Mouse (Mus musculus): ENCODE measurements around the gene Alas2.

The Alas2 gene

DNA sequence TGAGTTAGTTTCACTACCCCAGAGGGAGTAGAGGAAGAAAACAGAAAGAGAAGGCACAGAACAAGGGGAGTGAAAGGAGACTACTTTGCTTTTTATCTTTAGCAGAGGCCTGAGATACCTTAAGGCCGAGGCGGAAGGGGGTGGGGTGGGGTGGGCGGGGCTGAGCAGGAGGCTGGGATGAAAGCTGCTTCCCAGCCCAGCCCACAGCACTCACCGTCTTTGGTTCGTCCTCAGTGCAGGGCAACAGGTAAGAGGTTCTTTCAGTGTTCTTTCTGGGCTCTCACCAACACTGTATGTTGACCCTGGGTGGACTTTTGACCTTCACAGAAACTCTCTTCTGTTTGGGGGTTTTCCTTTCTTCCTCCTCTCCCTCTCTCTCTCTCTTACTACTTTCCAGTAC, at the start of gene Alas2:
Alas2 (plus strand) TSS at position 137 of the 400 bp plus-strand sequence.
- in situ Hi-C loops (cut with MseI, MboI) = no loop called here

DNA sequence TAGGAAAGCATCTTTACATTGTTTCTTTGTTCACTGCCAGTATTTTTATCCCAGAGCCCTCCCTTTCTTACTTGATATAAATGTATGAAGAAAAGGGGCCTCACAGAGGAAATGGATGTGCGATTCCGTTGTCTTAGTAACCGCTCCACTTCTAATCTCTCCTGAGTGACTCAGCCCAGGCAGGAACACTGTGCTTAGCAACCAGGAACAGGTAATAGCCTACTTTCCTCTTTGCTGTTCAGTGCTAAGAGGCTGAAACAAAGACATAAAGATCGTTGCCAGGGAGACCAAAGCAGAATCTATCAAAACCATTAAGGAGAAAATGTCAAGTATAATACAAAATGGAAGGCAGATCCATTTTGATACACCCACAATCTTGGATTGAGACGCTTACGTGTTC, 38.5 kb upstream of the Alas2 start:
- in situ Hi-C loops (cut with MseI, MboI) = no loop called here

DNA sequence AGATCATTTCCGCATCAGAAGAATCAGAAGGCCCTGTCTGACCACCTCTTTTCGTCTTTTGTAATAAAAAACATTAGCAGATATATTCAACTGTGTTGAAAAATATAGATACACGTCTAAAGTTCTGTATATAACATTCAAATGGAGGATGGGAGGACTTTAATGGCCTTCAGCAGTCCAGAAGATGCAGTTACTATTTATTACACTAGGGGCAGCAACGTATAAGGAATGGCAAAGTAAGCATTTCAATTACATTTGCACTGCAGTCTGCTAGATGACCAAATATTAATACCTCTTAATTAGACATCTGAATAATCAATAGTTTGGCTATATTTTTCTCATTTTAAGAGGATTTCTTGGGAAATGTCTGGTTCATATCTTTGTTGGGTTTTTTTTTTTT, 36.5 kb upstream of the Alas2 start:
- in situ Hi-C loops (cut with MseI, MboI) = loop anchor here in 1 of 2 experiments (10.0 kb wide), 1 partner anchor 154 kb away; no protein-coding TSS in a partner anchor

- in situ Hi-C loops (cut with MseI, MboI) = loop anchor here in 1 of 2 experiments (10.0 kb wide), 1 partner anchor 154 kb away; no protein-coding TSS in a partner anchor
Observed at GRCm38 (mm10) chrX:150511274-150511673, 35.9 kb upstream of the Alas2 start.

DNA sequence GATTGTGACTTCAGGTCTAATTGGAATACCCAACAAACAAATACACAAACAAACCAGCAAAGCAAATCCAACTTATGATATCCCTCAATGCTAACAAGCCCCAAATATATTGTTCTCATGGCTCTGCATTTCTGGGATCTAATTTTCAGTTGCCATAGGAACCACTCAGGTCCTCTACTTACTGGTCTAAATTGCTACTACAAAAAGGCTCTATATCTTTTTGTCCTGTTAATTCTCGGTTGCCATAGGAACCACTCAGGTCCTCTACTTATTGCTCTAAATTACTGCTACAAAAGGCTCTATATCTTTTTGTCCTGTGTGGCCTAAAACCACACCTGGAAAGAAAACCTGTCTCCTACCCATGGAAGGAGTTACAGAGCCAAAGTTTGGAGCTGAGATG, 33.0 kb upstream of the Alas2 start:
- in situ Hi-C loops (cut with MseI, MboI) = loop anchor here in 1 of 2 experiments (10.0 kb wide), 1 partner anchor 151 kb away; no protein-coding TSS in a partner anchor

DNA sequence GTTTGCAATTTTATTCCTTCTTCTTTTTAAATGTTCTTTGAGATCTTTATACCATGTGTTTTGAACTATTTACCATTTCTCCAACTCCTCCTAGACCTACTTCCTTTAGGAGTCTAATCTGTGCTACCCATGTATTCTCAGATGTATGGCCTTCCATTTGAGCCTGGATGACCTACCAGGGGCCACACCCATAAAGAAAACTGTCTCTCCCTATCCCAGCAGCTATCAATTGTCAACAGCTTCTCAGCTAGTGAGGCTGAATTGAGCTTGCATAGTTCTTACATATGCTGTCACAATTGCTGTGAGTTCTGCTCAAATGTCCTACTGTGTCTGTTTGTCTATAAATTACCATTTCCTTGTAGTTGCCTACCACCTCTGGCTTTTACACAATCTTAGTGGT, 31.2 kb upstream of the Alas2 start:
- in situ Hi-C loops (cut with MseI, MboI) = loop anchor here in 1 of 2 experiments (10.0 kb wide), 1 partner anchor 149 kb away; no protein-coding TSS in a partner anchor

DNA sequence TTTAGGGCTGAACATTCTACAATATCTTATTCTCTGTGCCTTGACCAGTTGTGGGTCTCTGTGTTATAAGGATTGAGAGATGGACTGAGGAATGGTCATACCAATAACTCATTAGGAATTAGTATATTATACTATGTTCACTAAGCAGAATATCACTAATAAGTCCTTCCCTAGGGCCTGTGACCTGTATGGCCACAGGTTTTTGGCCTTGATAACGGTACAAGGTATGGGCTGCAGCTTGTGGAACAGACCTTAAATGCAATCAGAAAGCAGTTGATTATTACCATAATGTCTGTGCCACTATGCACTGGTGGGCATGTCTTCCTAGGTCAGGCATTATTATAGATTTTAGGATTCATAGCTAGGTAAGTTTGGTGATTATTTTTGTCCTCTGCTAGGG, 30.7 kb upstream of the Alas2 start:
- in situ Hi-C loops (cut with MseI, MboI) = loop anchor here in 1 of 2 experiments (10.0 kb wide), 1 partner anchor 148 kb away; no protein-coding TSS in a partner anchor

DNA sequence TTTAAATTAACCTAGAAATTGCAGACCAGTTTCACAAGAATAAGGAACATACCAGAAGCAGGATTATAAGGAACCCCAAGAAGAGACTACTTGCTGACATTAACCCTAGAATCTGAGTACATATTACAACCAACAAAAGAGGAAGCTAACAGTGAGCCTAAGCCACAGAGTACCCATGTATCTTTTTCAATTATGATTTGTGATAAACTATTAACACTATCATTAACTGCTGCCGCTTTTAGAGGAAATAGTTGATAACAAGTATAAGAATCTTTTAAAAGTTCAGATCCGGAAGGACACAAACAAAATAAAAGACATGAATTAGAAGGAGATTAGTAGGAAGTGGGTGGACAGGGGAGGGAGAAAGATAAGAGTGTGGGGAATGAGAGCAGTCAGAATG, 7.1 kb upstream of the Alas2 start:
- in situ Hi-C loops (cut with MseI, MboI) = no loop called here

- in situ Hi-C loops (cut with MseI, MboI) = no loop called here
Observed at GRCm38 (mm10) chrX:150541684-150542083, 5.5 kb upstream of the Alas2 start.

DNA sequence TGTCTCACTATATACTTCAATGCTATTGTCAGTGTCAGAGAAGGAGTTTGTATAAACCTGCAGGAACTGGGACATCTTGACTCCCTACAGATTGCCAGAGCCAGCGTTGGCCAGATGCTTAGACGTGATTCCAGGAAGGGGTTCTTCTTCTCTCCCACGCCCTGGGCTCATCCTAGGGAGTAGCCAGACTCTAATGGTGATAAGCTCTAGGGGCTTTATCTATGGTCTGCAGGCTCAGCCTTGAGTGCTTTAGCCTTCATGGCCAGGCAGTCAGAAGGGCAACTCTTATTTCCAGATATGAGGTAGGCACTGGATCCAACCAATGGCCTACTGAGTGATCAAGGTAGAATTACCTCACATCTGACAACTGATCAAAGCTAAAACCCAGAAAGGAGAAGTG, 2.5 kb downstream of the Alas2 start:
- in situ Hi-C loops (cut with MseI, MboI) = no loop called here

- in situ Hi-C loops (cut with MseI, MboI) = no loop called here
Observed at GRCm38 (mm10) chrX:150551986-150552385, 4.8 kb downstream of the Alas2 start.

GRCm38 (mm10) chrX:150554032-150554431, 6.9 kb downstream of the Alas2 start:
- in situ Hi-C loops (cut with MseI, MboI) = no loop called here

- in situ Hi-C loops (cut with MseI, MboI) = no loop called here
Observed at GRCm38 (mm10) chrX:150564644-150565357, 17.6 kb downstream of the Alas2 start.

DNA sequence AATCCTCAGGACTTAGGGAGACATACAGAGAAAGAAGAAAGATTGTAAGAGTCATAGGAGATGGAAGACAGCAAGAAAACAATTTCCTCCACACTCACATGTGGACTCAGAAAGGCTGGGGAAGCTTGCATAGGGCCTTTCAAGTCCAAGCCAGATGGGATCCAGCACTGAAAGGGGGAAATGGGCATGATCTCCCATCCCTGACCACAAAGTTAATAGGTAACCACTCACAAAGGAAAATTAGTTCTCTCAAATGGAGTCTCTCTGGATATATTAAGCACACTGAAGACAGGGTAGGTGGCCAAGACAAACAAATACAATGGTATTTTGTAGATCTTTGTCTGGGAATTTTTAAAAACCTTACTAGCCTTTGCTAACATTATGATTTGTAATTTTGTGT, 34.7 kb downstream of the Alas2 start:
- in situ Hi-C loops (cut with MseI, MboI) = no loop called here

- in situ Hi-C loops (cut with MseI, MboI) = no loop called here
Observed at GRCm38 (mm10) chrX:150585116-150585515, 37.9 kb downstream of the Alas2 start.

DNA sequence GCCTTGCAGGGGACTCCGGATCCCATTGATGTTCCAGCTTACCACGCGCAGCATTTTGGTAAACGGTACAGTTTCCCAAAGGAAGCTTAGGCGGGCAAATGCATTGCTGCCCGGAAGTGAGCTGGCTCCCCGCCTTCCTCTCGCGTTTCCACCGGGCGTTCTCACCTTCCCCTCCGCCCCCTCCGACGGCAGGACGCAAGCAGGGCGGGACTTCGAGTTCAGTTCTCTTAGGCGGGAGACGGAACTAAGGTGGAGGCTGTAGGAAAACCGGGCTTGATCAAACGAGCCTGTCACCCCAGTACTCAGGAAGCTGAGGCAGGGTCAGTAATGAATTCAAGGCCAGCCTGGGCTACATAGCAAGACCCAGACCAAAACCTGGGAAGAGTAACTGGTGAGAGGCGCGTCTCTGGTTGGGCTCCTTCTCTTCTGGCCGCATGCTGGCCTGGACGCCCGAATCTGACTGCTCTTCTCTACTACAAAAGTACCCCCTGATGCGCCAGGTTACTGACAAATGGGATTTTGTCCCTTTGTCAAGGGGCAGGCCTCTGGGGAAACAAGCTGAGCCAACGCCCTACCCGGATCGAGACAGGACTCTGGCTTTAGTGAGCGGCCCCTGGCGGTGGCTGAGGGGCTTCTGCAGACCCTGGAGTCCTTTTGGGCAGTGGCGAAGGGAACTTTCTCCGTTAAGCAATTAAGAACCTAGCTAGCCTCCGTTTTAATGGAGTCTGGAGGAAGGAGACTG, 41.0 kb downstream of the Alas2 start, which contains the start of gene Pfkfb1:
Pfkfb1 (plus strand) TSS at position 207 of the 742 bp plus-strand sequence.
- in situ Hi-C loops (cut with MseI, MboI) = no loop called here

GRCm38 (mm10) chrX:150589696-150590095, 42.5 kb downstream of the Alas2 start, which contains the start of gene Apex2:
Gene Apex2 (minus strand): TSS chrX:150589868.
- in situ Hi-C loops (cut with MseI, MboI) = no loop called here

DNA sequence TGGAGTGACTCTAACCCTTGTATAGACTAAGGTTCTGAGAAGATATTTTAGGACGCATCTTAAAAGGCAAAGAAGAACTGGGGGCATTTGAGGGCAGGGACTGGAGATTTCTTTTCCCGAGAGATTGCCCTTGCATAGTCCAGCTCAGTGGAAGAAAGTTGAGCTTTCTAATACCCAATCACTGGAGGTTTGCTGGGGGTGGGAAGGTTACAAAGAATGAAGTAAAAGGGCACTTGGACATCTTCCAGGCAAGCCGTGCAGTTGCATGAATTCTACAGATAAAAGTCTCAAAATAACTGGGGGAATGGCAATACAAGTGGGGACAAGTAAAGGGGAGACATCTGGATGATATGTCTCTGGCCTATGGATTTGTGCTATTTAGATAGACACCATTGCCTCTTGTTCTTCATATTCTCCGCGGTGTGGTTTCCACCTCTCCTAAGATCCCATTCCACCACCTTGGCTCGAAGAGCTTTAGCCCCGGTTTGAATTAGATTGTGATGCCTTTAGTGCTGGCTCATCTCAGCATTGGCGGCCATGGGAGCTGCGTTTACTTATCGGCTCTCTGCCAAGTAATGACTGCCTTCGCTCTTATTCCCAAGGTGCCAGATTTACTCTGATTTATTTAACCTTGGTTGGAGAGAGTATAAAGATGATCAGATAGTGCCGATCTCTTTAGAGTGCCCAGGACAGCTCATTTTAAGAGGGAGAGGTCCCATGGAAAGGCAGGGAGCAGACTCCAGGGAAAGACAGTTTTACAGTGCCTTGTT, 46.3 kb downstream of the Alas2 start:
- in situ Hi-C loops (cut with MseI, MboI) = no loop called here

GRCm38 (mm10) chrX:150594176-150594575, 47.0 kb downstream of the Alas2 start:
- in situ Hi-C loops (cut with MseI, MboI) = no loop called here

DNA sequence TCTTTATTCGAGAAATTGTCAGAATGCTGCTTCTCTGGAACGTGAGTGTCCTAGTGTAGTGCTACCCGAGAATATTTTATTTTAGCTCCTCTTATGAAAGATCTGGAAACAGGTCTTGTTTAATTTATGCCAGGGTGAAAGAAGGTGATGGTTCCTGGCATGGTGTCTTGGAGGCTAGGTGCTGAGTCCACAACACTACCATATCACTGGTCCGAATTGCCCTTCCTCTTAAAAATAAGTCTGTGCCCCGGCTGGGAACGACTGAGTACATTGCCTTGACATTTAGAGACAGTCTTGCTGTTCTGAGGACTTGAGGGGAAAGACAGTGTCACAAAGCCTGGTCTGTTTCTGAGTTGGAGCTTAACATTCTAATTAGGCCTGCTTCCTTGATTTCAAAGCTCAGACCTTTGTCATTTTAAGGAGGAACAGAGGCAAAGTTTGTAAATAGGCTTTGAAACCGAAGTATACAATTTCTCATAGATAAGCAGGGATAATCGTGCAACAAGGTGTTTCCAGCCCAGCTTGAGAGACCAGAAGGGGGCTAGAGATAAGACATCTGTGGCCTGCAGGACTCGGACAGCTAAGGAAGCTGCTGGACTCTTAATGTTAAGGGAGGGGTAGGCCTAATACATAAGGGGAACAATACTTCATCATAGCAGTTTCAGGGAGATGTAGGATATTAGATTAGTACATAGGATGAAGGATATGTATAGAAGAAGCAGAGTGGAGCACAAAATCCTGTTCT, 48.0 kb downstream of the Alas2 start:
- in situ Hi-C loops (cut with MseI, MboI) = no loop called here

DNA sequence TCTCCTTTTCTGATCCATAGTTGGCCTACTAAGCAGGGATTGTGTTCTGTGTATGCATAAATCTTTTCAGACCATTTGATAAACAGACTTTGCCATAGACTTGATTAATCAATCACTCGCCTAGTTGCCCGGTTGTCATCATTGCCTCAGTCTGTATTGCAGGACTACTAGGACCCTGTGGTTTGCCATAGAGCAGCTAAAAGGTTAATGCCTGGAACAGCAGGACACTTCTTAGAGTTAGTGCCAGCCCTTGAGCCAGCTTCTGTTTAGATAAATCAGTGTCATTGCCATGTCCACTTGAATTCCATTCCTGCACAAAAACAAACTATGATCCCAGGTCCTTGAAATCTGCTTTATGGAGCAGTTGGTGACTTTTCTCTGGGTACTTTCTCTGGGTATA, 51.7 kb downstream of the Alas2 start:
- in situ Hi-C loops (cut with MseI, MboI) = no loop called here

All from mouse trophoblast stem cell (cell line).